Mouse (Mus musculus): ENCODE measurements at regions not wholly inside any gene's neighbourhood (a gene's known extent, or its start where the extent isn't known, plus 50 kb on each side); places are given as distances from the start of the nearest gene placed in this dataset.

DNA sequence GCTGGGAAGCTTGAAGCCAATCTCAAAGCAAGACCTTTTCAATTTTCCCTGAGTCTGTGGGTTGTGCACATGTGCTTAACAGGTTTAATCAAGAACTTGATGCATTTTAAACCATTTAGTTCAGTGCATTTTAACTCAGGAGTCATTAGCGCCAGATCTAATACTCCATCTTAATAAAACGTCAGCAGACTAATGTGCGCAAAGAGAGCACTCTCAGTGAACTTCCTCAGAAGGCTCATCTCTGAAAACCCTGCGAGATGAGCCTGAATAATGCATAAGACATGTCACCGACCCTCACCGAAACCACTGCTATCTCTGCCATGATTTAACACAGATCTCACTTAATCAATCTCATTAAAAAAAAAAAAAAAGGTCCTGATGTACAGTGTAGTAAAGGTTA, 309.0 kb downstream of the Phf3 start:
- TF ChIP-seq CTCF (IDR thresholded peaks at IDR 0.05; ENCODE audit: low read depth, low read length) (no peak), POLR2A (IDR thresholded peaks at IDR 0.05; ENCODE audit: extremely low read depth, insufficient read depth, low read length) (no peak)

Data from liver, adult 2 months (tissue).